ENCODE assay signal across 9 mouse cellular contexts in genomic region chr8:46294181-46294892, GRCm38 (mm10). TPM values are rescaled to one million over a fixed set of nuclear protein-coding genes. Genes with fewer than 3 reads are reported as not detected.
DNase-seq lines count a peak whose midpoint lies in the region; ATAC-seq lines count a peak whose summit lies in the region.
"Had no signal": no experiment of that assay in that cellular context is flagged by ENCODE, and none has a peak within 500 bp of the region (broad histone marks: within the 10 kb centered on the region; RNA-seq: fewer than 3 reads in every experiment).

Helt (minus strand) TSS chr8:46294671.

- no peak within 1 kb of the TSS for H3K27ac ChIP-seq in liver, embryonic 11.5 days (ENCODE audit: low read depth, low read length)
- peak within 1 kb of the TSS; percentile 65 for H3K27ac ChIP-seq in forebrain, embryonic 10.5 days
- no peak within 1 kb of the TSS for H3K27ac ChIP-seq in hindbrain, embryonic 14.5 days
- no peak within 1 kb of the TSS for H3K27ac ChIP-seq in neural tube, embryonic 11.5 days (ENCODE audit: low read depth, low read length)

- no peak within 1 kb of the TSS for H3K4me3 ChIP-seq in liver, embryonic 11.5 days (ENCODE audit: low read depth, low read length)
- H3K4me3 ChIP-seq in forebrain, embryonic 10.5 days, result peak within 1 kb of the TSS; percentile 46
- no peak within 1 kb of the TSS for H3K4me3 ChIP-seq in hindbrain, embryonic 14.5 days (replicated peaks; ENCODE audit: low read length)
- H3K4me3 ChIP-seq in neural tube, embryonic 11.5 days (ENCODE audit: low read depth, low read length), result no peak within 1 kb of the TSS

- no peaks in the 10 kb centered on the region for H3K4me1 ChIP-seq in liver, embryonic 11.5 days (replicated peaks; ENCODE audit: control insufficient read depth, insufficient read depth, low read length)
- H3K4me1 ChIP-seq in forebrain, embryonic 10.5 days, result peaks cover 88% of the 10 kb centered on the region
- H3K4me1 ChIP-seq in hindbrain, embryonic 14.5 days (replicated peaks; ENCODE audit: control insufficient read depth, insufficient read depth, low read length), result no peaks in the 10 kb centered on the region
- H3K4me1 ChIP-seq in neural tube, embryonic 11.5 days (ENCODE audit: control insufficient read depth, insufficient read depth, low read length), result no peaks in the 10 kb centered on the region; the same call in 1 of the 2 replicates

- no peak for ATAC-seq in liver, embryonic 11.5 days (replicated peaks; ENCODE audit: low FRiP score)
- ATAC-seq in hindbrain, embryonic 14.5 days (ENCODE audit: low FRiP score), result no peak
- no peak for ATAC-seq in neural tube, embryonic 11.5 days (ENCODE audit: insufficient read depth, low FRiP score, low TSS enrichment)

- H3K9ac ChIP-seq in liver, embryonic 11.5 days (ENCODE audit: low read depth, low read length), result no peak within 1 kb of the TSS
- no peak within 1 kb of the TSS for H3K9ac ChIP-seq in hindbrain, embryonic 14.5 days
- H3K9ac ChIP-seq in neural tube, embryonic 11.5 days (ENCODE audit: low read length), result no peak within 1 kb of the TSS

- no peaks in the 10 kb centered on the region for H3K36me3 ChIP-seq in liver, embryonic 11.5 days (ENCODE audit: control insufficient read depth, insufficient read depth, low read length)
- no peaks in the 10 kb centered on the region for H3K36me3 ChIP-seq in forebrain, embryonic 10.5 days (replicated peaks)
- no peaks in the 10 kb centered on the region for H3K36me3 ChIP-seq in hindbrain, embryonic 14.5 days (replicated peaks; ENCODE audit: control insufficient read depth, insufficient read depth)
- no peaks in the 10 kb centered on the region for H3K36me3 ChIP-seq in neural tube, embryonic 11.5 days (ENCODE audit: control insufficient read depth, insufficient read depth, low read length)

- DNase-seq in liver, embryonic 11.5 days (ENCODE audit: low spot score), result no peak
- DNase-seq in liver, result no peak
- peak; percentile 21 for DNase-seq in forebrain, embryonic 10.5 days (ENCODE audit: extremely low spot score, low spot score)
- no peak for DNase-seq in hindbrain, embryonic 14.5 days (ENCODE audit: low spot score)
- no peak for DNase-seq in neural tube, embryonic 11.5 days (ENCODE audit: low spot score)
- DNase-seq in ovary, postnatal 36 days (ENCODE audit: low spot score), result no peak
- no peak for DNase-seq in gastrocnemius, postnatal 10 days
- DNase-seq in right cerebral cortex, adult 2 months (ENCODE audit: low spot score in 2 of 2), result no peak
- DNase-seq: gastrocnemius, postnatal 36 days had no signal

- 2% methylated on average over 50 of the region's 50 CpGs for WGBS in liver, embryonic 11.5 days
- under 1% methylated on average over 50 of the region's 50 CpGs for WGBS in forebrain, embryonic 10.5 days
- WGBS in hindbrain, embryonic 14.5 days, result under 1% methylated on average over 50 of the region's 50 CpGs
- WGBS in neural tube, embryonic 11.5 days, result under 1% methylated on average over 50 of the region's 50 CpGs

- H3K9me3 ChIP-seq in liver, embryonic 11.5 days (ENCODE audit: control insufficient read depth, low read length), result no peaks in the 10 kb centered on the region
- H3K9me3 ChIP-seq in forebrain, embryonic 10.5 days, result no peaks in the 10 kb centered on the region
- H3K9me3 ChIP-seq in hindbrain, embryonic 14.5 days (ENCODE audit: control insufficient read depth, low read length), result no peaks in the 10 kb centered on the region
- no peaks in the 10 kb centered on the region for H3K9me3 ChIP-seq in neural tube, embryonic 11.5 days (ENCODE audit: control insufficient read depth, low read length)

- peaks cover 83% of the 10 kb centered on the region for H3K27me3 ChIP-seq in liver, embryonic 11.5 days (replicated peaks; ENCODE audit: control insufficient read depth, insufficient read depth, low read length)
- H3K27me3 ChIP-seq in forebrain, embryonic 10.5 days (ENCODE audit: poor library complexity, severe bottlenecking), result peaks cover 100% of the 10 kb centered on the region
- peaks cover 92% of the 10 kb centered on the region for H3K27me3 ChIP-seq in hindbrain, embryonic 14.5 days (ENCODE audit: control insufficient read depth, insufficient read depth, low read length)
- H3K27me3 ChIP-seq in neural tube, embryonic 11.5 days (ENCODE audit: control insufficient read depth, insufficient read depth, low read length), result peaks cover 80% of the 10 kb centered on the region

- peak within 1 kb of the TSS; percentile 10; the same call in 1 of the 2 replicates for H3K4me2 ChIP-seq in liver, embryonic 11.5 days
- peak within 1 kb of the TSS; percentile 5; the same call in 1 of the 2 replicates for H3K4me2 ChIP-seq in hindbrain, embryonic 14.5 days (replicated peaks)
- peak within 1 kb of the TSS; percentile 9; the same call in 1 of the 2 replicates for H3K4me2 ChIP-seq in neural tube, embryonic 11.5 days (ENCODE audit: low read depth)

RNA-seq across cellular contexts. Expression of gene Helt, which starts in this region (rescaled TPM):
- not detected in 2 replicates for polyA plus RNA-seq in liver, embryonic 11.5 days (2014; fragmentation: Nextera tagmentation; extraction: Ambion mirVana)
- 1.8 and 2.7 TPM in 2 replicates for polyA plus RNA-seq in forebrain, embryonic 10.5 days (2016; fragmentation: Nextera tagmentation; extraction: Ambion mirVana)
- 0.48 TPM in 1 of 2 replicates, not detected in the other for polyA plus RNA-seq in hindbrain, embryonic 14.5 days (2014; fragmentation: Nextera tagmentation; extraction: Ambion mirVana)
- polyA plus RNA-seq in neural tube, embryonic 11.5 days (2014; fragmentation: Nextera tagmentation; extraction: Ambion mirVana), result 0.60 TPM in 1 of 2 replicates, not detected in the other
- total RNA-seq in gastrocnemius, postnatal 10 days (2021), result 1 to 10 TPM in 1 of 2 experiments, under 1 TPM in 1; 0.45 to 1.1 TPM
